Mouse (Mus musculus): ENCODE results near the gene Upb1.

DNA sequence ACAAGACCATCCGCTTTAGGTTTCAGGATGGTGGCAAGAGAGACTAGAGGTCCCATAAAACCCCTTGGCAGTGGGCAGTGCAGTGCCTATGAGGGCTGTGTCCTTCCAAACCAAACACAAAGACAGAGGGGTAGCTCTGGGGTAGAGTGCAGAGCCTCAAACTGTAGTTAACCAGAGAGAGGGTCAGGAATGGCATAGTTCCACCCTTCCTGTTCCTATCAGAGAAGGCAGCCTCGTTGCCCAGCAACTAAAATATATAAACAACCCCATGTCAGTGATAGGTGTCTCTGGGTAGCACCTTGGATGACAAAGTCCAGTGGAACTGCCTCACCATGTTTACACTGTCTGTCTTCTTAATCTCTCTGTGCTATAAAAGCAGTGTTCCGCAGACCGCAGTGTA, 40.9 kb downstream of the Upb1 start:
- TF ChIP-seq CTCF (IDR thresholded peaks at IDR 0.05; ENCODE audit: extremely low read depth, insufficient read length, insufficient replicate concordance, low read depth, low read length) (no peak), POLR2A (IDR thresholded peaks at IDR 0.05; ENCODE audit: low read depth, low read length) (no peak)

All from small intestine, adult 2 months (tissue).